Mouse (Mus musculus) embryonic stem cell, embryonic (primary cell): ENCODE measurements around the gene Vcl.

ENCODE experiments used
- CTCF ChIA-PET, 4 experiments: fragments of 300-600 bp in 2 of 4; fragments of 350-600 bp in 2 of 4; sonication (Branson Sonifier 250); formaldehyde crosslinking; loops; one replicate each; lab custom pipeline; 2022; ENCODE audit warnings: inconsistent platforms in 2 of 4; lab: Charles Lee
- POLR2A ChIA-PET, 4 experiments: fragments of 300-600 bp in 2 of 4; fragments of 350-600 bp in 2 of 4; sonication (Branson Sonifier 250); formaldehyde crosslinking; loops; one replicate each; lab custom pipeline; 2022; ENCODE audit warnings: antibody characterized with exemption in 4 of 4, inconsistent platforms in 1 of 4; lab: Charles Lee

Gene Vcl

DNA sequence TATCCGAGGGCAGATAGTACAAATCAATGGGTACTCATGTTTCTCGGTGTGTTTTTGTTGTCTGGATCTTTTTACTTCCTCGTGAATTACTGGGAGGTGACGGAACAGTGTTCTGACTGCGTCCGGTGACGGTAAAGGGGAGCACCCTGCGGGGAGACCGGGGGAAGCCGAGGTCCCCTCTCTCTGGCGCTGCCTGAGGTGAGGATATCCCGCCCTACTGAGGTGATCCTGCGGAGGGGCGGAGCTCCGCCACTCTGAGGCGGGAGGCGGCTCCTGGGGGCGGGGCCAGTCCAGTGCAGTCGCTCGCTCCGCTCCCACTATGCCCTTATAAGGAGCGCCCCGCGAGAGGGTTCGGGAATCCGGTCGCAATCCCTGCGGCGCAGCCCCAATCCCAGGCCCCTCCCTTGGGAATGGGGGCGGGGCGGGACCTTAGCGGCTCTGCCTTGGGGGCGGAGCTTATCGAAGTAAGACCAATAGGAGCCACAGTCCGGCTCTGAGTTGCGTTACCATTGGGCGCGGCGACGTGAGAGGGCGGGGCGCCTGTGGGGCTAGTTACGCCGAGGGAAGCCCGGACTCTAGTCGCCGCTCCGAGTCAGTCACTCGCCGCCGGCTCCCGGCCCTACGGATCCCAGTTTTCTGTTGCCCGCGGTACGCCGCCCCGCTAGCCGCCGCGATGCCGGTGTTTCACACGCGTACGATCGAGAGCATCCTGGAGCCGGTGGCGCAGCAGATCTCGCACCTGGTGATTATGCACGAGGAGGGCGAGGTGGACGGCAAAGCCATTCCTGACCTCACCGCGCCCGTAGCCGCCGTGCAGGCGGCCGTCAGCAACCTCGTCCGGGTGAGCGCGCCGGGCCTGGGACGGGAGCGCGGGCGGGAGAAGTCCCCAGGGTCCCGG is at the start of gene Vcl:
Gene Vcl (plus strand): TSS at position 551 of the 898 bp plus-strand sequence.
- POLR2A ChIA-PET, result interaction anchor here (0.5 to 9.6 kb wide), 276 partner anchors 9 to 1178 kb away, joined by 3 to 257 read pairs (median 4); partner anchors contain the start of genes Adk (in 3 of the 4), Ap3m1 (in 3 of the 4), Usp54 (in 3 of the 4) and Camk2g (in 2 of the 4)

DNA sequence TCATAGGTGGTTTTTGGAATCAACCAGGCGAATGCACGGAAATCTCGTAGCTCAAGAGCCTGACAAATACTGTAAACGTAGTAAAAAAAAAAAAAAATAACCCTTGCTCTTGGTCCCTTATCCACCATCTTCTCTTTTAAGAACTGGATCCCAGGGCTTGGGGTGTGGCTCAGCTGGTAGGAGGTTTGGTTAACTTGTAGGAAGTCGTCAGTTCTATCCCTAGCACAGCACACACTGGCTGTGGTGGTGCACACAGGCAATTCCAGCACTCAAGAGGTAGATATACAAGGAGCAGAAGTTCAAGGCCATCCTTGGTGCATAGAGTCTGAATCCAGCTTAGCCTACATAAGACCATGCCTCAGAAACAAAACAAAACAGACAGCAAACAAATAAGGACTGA is 44.5 kb upstream of the Vcl start:
- ChIA-PET CTCF (interaction anchor here (0.6 to 2.3 kb wide), 10 partner anchors 13 to 863 kb away, joined by 3 to 10 read pairs (median 4); partner anchors contain the start of genes Adk (in 1 of the 4) and Ap3m1 (in 1 of the 4)), POLR2A (interaction anchor here in 2 of 4 experiments (0.6 to 4.4 kb wide), 9 partner anchors 15 to 140 kb away, joined by 3 to 32 read pairs (median 5); partner anchors contain the start of gene Vcl (in 2 of the 2))

More for the DNA sequence above, at the start of gene Vcl:
- CTCF ChIA-PET, result interaction anchor here in 2 of 4 experiments (0.6 to 1.5 kb wide), 6 partner anchors 31 to 232 kb away, joined by 3 to 8 read pairs (median 4); partner anchors contain the start of genes Adk (in 1 of the 2) and Ap3m1 (in 1 of the 2)

DNA sequence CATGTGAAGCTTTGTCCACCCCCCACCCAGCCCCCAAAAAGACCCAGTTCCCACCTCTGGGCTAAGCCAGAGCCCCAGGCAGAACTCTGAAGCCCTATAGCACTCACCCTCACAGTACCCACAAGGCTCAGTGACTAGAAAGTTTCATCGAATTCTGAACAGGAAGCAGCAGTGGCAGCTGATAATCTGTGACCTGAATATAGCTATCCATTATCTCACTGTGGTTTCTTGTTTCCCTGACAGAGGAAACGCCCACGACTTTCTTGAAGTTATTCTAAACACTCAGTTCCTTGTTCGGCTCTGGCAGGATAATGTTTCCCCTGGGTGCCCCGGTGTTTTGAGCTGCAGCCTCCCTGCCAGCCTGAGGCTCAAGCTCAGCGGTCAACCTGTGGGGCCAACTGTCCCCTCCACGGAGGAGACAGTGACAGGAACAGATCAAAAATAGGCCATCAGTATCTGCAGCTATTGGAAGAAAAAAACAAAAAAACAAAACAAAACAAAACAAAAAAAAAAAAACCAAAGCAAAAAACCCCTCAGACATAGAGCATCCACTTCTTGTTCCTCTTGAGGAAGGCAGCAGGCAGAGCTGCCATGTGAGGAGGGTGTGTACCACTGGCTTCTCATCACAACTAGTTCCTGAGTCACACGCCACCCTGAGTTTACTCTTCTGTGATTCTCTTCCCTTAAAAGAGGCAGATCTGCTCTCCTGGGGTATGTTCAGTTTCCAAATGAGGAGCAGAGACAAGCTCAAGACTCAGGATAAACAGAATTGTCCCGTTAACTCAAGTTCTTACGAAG is 43.9 kb upstream of the Vcl start:
- ChIA-PET CTCF (interaction anchor here (0.6 to 2.3 kb wide), 17 partner anchors 10 to 862 kb away, joined by 3 to 10 read pairs (median 3); partner anchors contain the start of genes Adk (in 1 of the 4) and Ap3m1 (in 1 of the 4)), POLR2A (interaction anchor here in 3 of 4 experiments (0.7 to 4.4 kb wide), 15 partner anchors 15 to 661 kb away, joined by 3 to 32 read pairs (median 4); partner anchors contain the start of genes Vcl (in 2 of the 3) and Camk2g (in 1 of the 3))

DNA sequence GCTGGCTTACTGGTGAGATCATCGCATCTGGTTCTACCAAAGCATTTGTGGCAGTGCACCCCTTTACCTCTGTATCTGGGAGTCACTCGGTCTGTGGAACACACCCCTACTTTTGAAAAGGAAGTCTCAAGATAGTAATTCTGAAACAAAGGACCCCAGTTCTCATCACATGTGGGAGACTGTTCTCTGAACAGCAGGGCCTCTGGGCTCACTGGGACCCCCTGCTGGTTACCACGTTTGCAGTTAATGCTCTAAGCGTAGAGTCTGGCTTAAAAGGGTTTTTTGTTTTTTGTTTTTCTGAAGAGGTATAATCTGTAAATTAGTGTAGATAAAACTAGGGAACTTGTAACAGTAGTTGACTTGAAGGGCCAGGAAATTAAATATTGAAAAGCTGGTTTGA is 42.9 kb upstream of the Vcl start:
- ChIA-PET POLR2A (interaction anchor here in 2 of 4 experiments (0.7 to 4.4 kb wide), 10 partner anchors 36 to 129 kb away, joined by 3 to 32 read pairs (median 4); partner anchors contain the start of genes Vcl (in 2 of the 2) and Camk2g (in 1 of the 2)), CTCF (interaction anchor here (0.8 to 2.3 kb wide), 9 partner anchors 10 to 205 kb away, joined by 3 to 10 read pairs (median 3); no protein-coding TSS in a partner anchor)

DNA sequence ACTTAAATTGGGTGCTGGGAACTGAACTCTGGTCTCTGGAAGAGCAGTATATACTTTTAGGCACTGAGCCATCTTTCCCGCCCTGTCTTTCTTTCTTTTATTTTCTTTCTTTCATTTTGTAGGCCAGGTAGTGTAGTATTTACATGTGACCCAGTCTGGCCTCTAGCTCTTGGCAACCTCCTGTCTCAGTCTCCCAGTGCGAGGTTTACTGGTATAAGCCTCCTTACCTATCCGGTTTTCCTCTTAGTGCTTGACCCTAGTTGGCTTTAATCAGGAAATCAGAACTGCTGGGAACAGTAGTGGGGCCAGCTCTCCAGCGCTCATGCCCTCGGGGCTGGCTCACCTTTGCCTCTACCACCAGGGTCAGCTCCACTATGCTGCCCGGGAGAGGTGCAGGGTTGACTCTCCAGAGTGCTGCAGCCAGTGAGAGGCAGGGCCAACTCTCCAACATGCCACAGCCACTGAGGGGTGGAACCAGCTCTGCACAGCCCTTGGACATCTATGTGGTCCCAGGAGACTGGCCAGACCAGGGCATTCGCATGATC is 41.6 kb upstream of the Vcl start:
- CTCF ChIA-PET, result interaction anchor here in 2 of 4 experiments (0.5 to 1.4 kb wide), 4 partner anchors 84 to 230 kb away, joined by 3 to 5 read pairs (median 3); no protein-coding TSS in a partner anchor
- POLR2A ChIA-PET, result interaction anchor here in 3 of 4 experiments (1.0 to 4.4 kb wide), 6 partner anchors 15 to 46 kb away, joined by 3 to 32 read pairs (median 6); partner anchors contain the start of gene Vcl (in 3 of the 3)

GRCm38 (mm10) chr14:20891941-20892402 is 37.2 kb upstream of the Vcl start:
- ChIA-PET POLR2A (interaction anchor here in 3 of 4 experiments (0.6 to 4.1 kb wide), 12 partner anchors 11 to 185 kb away, joined by 3 to 31 read pairs (median 4); partner anchors contain the start of genes Vcl (in 3 of the 3), Adk (in 1 of the 3) and Ap3m1 (in 1 of the 3)), CTCF (interaction anchor here in 2 of 4 experiments (0.6 to 1.3 kb wide), 3 partner anchors 88 to 155 kb away, joined by 3 read pairs; no protein-coding TSS in a partner anchor)

- ChIA-PET POLR2A (interaction anchor here in 2 of 4 experiments (0.7 to 4.1 kb wide), 4 partner anchors 35 to 153 kb away, joined by 3 to 31 read pairs (median 6); partner anchors contain the start of gene Vcl (in 2 of the 2)), CTCF (interaction anchor here in 2 of 4 experiments (0.5 to 0.6 kb wide), 2 partner anchors 17 to 461 kb away, joined by 3 to 11 read pairs; no protein-coding TSS in a partner anchor)
Observed at GRCm38 (mm10) chr14:20893815-20894214, 35.4 kb upstream of the Vcl start.

GRCm38 (mm10) chr14:20901267-20901666 is 27.9 kb upstream of the Vcl start:
- POLR2A ChIA-PET, result interaction anchor here in 3 of 4 experiments (1.0 to 4.7 kb wide), 5 partner anchors 14 to 28 kb away, joined by 4 to 25 read pairs (median 7); partner anchors contain the start of gene Vcl (in 3 of the 3)
- CTCF ChIA-PET, result interaction anchor here in 1 of 4 experiments (0.5 kb wide), 1 partner anchor 64 kb away, joined by 3 read pairs; no protein-coding TSS in a partner anchor

- ChIA-PET POLR2A (interaction anchor here in 2 of 4 experiments (0.8 to 4.7 kb wide), 8 partner anchors 8 to 90 kb away, joined by 3 to 25 read pairs (median 4); partner anchors contain the start of gene Vcl (in 2 of the 2)), CTCF (interaction anchor here in 2 of 4 experiments (0.6 to 1.5 kb wide), 4 partner anchors 9 to 104 kb away, joined by 3 to 11 read pairs (median 3); no protein-coding TSS in a partner anchor)
Observed at GRCm38 (mm10) chr14:20903137-20903536, 26.1 kb upstream of the Vcl start.

DNA sequence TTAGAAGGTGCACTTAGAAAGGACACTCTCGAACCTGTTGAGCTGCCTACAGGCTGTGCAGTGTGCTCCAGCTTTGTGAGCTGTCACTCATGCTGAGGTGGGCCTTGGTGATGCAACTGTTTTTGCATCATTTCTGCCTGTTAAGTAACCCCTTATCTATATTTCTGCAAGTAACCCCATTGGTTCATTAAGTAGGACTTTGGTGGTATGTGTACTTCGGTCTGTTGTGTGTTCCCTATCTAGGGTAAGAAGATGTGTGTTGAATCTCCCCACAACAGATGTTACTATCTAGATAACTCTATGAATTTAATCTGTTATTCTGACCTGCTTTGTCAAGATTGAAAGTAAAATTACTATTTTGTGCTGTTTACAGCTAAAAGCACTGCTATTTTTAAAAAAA is 17.4 kb upstream of the Vcl start:
- POLR2A ChIA-PET, result interaction anchor here in 3 of 4 experiments (0.8 to 6.4 kb wide), 6 partner anchors 9 to 43 kb away, joined by 3 to 27 read pairs (median 7); partner anchors contain the start of gene Vcl (in 3 of the 3)

GRCm38 (mm10) chr14:20914415-20914814 is 14.8 kb upstream of the Vcl start:
- POLR2A ChIA-PET, result interaction anchor here in 3 of 4 experiments (0.6 to 3.6 kb wide), 5 partner anchors 15 to 62 kb away, joined by 3 to 15 read pairs (median 5); partner anchors contain the start of gene Vcl (in 2 of the 3)

More for the DNA sequence above, 17.4 kb upstream of the Vcl start:
- CTCF ChIA-PET, result no interaction called here

DNA sequence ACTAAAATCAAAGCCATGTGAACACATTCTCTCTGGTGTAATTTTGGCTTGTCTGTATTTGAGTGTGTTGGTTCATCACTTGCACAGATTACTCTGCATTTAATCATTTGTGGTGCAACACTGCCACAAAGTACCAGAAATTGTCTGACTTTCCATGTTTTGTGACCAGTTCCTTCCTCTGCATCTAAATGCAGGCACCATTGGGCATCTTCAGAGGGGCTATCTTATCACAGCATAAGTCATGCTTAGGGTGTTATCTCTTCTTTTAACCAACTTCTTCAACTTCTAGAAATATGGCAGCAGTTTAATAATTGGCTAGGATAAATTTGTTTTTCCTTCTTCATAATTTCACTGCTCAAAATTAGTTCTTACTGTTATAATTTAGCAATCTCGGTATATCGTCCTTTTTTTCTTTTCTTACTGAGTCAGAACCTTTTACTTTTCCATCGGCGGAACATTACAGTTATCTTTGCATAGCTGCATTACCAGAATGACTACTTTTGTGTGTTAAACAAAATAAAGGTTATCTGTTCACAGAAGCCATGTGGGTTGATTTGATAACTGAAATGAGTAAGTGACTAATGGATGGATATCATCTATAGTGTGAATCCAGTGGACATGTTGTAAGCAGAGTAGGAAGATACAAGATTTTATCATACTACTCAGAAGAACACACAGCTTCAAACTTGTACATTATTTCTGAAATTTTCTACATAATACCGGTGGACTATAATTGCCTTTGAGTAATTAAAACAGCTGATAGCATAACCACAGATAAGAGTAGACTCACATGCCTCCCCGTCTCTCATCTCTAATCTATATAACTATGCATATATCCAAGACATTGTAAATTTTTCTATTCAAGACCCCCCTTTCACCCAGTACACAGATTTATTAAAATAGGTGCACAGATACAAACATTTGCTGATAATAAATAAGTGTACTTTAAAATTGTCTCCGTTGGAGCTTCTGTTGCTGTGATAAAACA is 12.3 kb upstream of the Vcl start:
- ChIA-PET POLR2A (interaction anchor here in 2 of 4 experiments (0.6 to 3.6 kb wide), 3 partner anchors 9 to 25 kb away, joined by 3 to 15 read pairs (median 10); partner anchors contain the start of gene Vcl (in 2 of the 2)), CTCF (no interaction called here)

More at GRCm38 (mm10) chr14:20914415-20914814, 14.8 kb upstream of the Vcl start:
- CTCF ChIA-PET, result interaction anchor here in 1 of 4 experiments (0.6 kb wide), 1 partner anchor 142 kb away, joined by 4 read pairs; no protein-coding TSS in a partner anchor

DNA sequence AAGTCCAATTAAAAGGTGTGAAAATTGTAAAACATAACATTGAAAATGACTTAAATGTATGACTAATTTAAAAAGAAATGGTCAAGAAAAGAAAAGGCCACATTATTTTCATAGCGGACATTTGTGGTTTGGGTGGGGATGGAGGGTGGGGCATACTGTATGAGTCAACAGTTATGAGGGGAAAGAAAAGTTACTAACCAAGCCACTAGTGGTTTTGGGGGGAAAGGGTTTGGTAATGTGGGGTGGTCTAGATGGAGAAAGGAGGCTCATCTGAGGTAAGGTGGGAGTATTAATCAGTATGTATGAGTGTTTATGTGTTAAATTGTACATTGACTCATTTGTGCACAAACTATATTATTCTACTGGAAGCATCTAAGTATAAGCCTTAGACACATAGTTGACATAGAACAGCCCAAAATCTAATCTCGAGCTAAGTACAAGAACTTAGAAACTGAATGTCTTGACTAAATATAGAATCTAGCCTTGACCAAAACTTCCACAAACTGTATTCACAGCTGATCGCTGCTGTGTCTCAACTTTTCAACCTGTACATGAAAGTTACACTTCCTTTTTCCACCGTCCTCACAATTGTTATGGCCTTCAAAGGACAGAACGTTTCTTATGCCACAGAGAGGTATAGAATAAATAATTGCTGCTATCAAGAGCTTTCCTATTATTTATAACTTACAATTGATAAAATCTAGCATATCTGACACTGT is 5.0 kb upstream of the Vcl start:
- POLR2A ChIA-PET, result interaction anchor here in 1 of 4 experiments (0.6 kb wide), 1 partner anchor 121 kb away, joined by 3 read pairs; no protein-coding TSS in a partner anchor
- CTCF ChIA-PET, result no interaction called here
